Mouse (Mus musculus) gastrocnemius, postnatal 10 days (tissue): ENCODE measurements around the gene Epas1. TPM values are rescaled to one million over a fixed set of nuclear protein-coding genes. Genes with fewer than 3 reads are reported as not detected.

Experiments
- DNase-seq: peaks from one replicate; pipeline ENCODE4 v3.0.0; 2021; ENCODE audit warnings: mixed read lengths
- total RNA-seq, 2 experiments: library from RNA; stranded (reverse); gene quantifications; 2 replicates each; pipeline ENCODE4 v1.2.3; 2021

Gene Epas1
- total RNA-seq, 2 experiments from 2014 or later, result 76.9 to 88.9 TPM

GRCm38 (mm10) chr17:86755581-86756195 is 2.2 kb downstream of the Epas1 start:
- DNase-seq, result no peak

GRCm38 (mm10) chr17:86757621-86758020 is 4.1 kb downstream of the Epas1 start:
- no peak for DNase-seq

- DNase-seq, result no peak
These were observed 8.4 kb downstream of the Epas1 start for GRCm38 (mm10) chr17:86761859-86762258.

DNA sequence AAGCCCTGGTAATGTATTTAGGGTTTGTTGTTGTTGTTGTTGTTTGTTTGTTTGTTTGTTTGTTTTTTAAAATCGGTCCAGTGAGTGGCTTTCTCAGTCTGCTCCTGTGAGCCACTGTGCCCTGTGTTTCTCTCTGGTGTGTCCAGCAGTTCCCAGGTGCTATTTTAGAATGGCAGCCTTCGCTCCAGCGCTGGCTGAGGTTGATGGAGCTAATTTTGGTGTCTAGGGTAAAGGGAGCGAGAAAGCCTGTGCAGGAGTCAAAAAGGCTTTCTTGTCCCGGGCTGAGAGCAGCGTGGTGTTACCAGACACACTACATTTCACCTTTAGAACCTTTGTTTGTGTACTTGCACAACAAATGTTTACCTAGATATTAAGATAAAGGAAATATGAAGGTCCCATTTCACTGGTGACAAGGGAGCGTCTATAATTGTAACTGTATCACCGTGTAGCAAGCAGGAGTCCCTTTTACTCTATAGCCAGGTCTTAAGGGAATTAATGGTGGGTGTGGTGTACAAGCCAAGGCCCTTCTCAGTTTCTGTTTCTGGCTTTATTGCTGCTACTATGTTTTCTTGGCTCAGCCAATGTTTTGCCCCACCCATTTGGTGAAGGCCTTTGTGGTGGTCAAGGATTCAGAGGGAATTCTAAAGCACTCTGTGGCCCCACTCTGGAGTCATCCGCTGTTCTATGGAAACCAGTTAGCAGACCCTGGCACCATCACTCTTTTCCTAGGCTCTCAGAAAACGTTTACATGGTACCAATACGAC is 9.2 kb downstream of the Epas1 start:
- DNase-seq, result no peak

- no peak for DNase-seq
These were observed 12.4 kb downstream of the Epas1 start for GRCm38 (mm10) chr17:86765762-86766404.

DNA sequence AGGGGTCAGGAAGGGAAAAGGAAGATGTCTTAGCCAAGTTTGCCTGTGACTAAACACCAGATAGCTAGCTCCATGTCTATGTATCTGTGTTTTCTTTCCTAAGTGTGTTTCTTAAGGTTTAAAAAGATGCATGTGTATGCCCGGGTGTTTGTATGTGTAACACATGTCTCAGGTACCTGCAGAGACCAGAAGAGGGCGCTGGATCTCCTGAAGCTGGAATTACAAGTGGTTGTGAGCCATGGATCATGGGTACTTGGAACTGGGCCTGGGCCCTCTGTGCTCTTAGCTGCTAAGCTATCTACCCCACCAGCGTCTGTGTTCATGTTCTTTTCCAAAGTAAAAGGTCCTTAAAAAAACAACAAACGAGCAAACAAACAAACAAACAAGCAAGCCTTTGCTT is 12.9 kb downstream of the Epas1 start:
- DNase-seq, result no peak

GRCm38 (mm10) chr17:86768596-86768995 is 15.1 kb downstream of the Epas1 start:
- DNase-seq, result no peak

- DNase-seq, result no peak
These were observed 16.1 kb downstream of the Epas1 start for GRCm38 (mm10) chr17:86769330-86770211.

- DNase-seq, result no peak
These were observed 17.3 kb downstream of the Epas1 start for GRCm38 (mm10) chr17:86770848-86771247.

- DNase-seq, result no peak
These were observed 18.5 kb downstream of the Epas1 start for GRCm38 (mm10) chr17:86772035-86772434.

DNA sequence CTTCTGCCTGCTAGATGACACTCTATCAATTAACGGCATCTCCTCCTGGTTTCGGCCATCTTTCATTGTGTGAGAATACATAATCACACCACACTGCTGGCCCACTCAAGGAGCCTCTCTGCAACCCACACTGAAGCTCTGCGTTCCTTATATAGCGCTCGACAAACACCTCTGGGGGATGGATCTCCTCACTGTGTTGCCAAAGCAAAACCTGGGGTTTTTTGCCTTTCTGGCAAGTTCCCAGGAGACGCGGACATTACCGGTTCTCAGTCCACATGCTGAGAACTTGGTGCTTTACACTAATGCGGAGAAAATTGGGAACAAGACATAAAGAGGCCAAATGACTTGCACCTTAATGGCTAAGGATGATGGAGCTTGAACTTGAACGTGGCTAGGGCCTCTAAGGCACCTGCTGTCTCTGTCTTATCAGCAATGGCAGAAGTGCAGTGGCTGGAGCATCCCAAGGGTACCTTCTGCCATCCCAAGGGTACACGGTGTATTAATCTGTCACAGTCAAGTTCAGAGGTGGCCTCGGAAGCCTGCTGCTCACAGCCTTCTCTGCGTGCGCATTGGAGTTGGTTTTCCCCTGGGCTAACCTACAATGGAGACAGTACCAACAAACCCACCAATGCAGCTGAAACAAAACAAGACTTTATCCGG is 19.6 kb downstream of the Epas1 start:
- DNase-seq, result no peak

- no peak for DNase-seq
These were observed 23.0 kb downstream of the Epas1 start for GRCm38 (mm10) chr17:86776538-86776937.

DNA sequence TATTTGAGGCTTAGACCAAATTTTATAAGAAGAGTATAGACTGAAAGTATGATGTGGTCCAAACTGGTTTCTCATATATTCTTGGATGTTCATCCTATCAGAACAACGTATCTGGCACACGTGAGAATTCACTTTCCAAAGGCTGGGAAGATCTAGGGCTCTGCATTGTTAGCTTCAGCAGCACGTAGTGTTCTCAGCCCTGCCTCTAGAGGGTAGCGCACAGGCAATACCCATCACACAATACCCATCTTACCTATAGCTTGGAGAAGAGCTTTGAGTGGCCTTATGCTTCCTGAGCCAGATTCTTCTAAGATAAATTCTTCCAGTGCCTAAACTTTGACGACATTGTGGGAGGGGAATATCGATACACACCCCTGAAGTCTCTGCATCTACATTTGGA is 24.6 kb downstream of the Epas1 start:
- DNase-seq, result no peak

- no peak for DNase-seq
These were observed 26.0 kb downstream of the Epas1 start for GRCm38 (mm10) chr17:86779191-86780130.

DNA sequence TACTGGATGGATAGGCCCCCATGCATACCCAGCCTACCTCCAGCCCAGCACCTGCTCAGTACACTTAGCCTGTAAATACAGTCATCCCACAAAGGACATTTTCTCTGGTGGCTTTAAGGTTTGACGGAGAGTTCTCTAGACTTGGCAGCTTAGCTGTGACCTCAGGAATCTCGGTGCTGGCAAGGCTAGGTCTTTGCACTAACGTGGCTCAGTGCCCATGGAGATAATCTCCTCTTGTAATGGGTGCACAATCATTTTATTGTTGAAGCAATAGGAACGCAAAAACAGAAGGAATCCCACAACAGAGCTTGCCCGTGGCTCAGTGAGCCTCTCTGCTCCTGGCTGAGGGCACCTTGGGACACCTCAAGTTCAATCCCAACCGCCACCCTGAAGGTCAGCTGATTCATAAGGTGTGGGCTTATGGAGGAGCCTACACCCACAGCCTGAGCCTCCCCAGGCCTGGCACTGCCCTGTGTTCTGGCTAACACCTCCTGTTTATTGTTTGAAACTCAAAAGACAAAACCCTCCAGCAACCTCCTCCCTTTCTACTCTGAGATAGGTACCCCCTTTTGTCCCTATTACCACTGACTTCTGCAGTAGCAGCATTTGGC is 27.3 kb downstream of the Epas1 start:
- DNase-seq, result no peak

DNA sequence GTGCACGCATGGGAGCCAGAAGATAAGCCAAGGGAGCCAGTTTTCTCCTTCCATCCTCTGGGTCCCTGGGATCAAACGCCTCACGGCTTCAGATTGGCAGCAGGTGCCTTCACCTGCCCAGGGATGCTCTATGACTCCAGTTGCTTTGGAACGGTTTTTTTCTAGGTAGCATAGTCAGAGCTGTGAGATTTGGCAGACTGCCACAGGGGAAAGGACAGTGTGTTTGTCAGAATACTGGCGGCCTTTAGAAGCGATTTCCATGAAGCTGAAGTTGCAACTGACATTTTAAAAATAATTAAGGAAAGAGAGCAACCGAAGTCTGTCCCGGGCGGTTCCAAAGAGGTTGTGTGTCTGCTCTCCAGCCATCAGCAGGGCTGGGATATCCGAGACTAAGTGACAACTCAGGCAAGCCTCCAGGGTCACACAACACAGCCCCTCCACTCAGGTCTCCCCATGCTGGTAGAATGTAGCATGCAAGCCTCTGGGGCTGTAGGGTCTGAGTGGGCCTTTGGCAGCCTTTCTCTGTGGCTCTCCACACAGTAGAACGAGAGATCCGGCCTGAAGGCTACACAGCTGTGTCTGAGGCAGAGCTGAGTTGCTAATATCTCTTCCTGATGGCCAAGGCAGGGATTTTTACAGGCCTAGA is 28.4 kb downstream of the Epas1 start:
- no peak for DNase-seq

- no peak for DNase-seq
These were observed 31.0 kb downstream of the Epas1 start for GRCm38 (mm10) chr17:86784405-86784977.

- DNase-seq, result no peak
These were observed 32.1 kb downstream of the Epas1 start for GRCm38 (mm10) chr17:86785612-86786011.

DNA sequence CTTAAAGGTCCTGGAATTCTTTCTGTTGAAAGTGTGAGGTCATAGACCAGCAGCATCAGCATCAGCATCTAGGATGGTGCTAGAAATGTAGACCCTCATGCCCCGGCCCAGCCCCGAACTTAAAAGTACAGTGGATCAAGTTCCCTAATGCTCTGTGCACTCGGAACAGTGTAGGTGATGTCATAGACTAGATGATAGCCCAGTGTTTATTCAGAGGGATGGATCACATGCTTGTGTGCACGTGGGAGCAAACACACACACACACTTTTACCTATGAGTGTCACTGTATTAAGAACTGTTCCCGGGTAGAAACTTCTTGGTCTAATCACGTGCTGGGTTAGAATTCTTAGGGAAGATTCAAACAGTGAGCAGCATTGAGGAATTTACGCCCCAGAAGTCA is 33.0 kb downstream of the Epas1 start:
- DNase-seq, result no peak
